Mouse (Mus musculus) heart, embryonic 10.5 days (tissue): ENCODE measurements around the gene Gp1ba. TPM values are rescaled to one million over a fixed set of nuclear protein-coding genes. Genes with fewer than 3 reads are reported as not detected.

Experiments used
- DNase-seq: peaks from one replicate; pipeline ENCODE4 v3.0.0-alpha.2; 2017; ENCODE audit warnings: low spot score
- H3K27ac ChIP-seq: fragments of 300-500 bp; sonication (generic); 2 replicates; pipeline ENCODE4 v1.5.1; 2016; ENCODE audit warnings: mild to moderate bottlenecking
- H3K27me3 ChIP-seq: fragments of 300-500 bp; sonication (generic); 2 replicates; pipeline ENCODE4 v1.6.1; 2016; ENCODE audit warnings: mild to moderate bottlenecking; ENCODE audit not compliant: poor library complexity, insufficient read depth, severe bottlenecking
- H3K36me3 ChIP-seq: fragments of 300-500 bp; sonication (generic); 2 replicates; pipeline ENCODE4 v1.6.1; 2016; ENCODE audit warnings: mild to moderate bottlenecking, moderate library complexity
- H3K4me1 ChIP-seq: fragments of 300-500 bp; sonication (generic); 2 replicates; pipeline ENCODE4 v1.6.1; 2016; ENCODE audit warnings: mild to moderate bottlenecking
- H3K4me3 ChIP-seq: fragments of 300-500 bp; sonication (generic); 2 replicates; pipeline ENCODE4 v1.5.1; 2016; ENCODE audit warnings: mild to moderate bottlenecking, moderate library complexity
- H3K9me3 ChIP-seq: fragments of 300-500 bp; sonication (generic); 2 replicates; pipeline ENCODE4 v1.6.1; 2016; ENCODE audit warnings: mild to moderate bottlenecking, moderate library complexity
- WGBS: fragments of 180-500 bp; shearing (Covaris S2); methylation state at CpG from one replicate; pipeline ENCODE4 v1.1.7; 2016; 5-methylcytosine and 5-hydroxymethylcytosine counted together
- polyA plus RNA-seq: library from polyadenylated mRNA; unstranded; fragments of >200 nt; fragmentation: Nextera tagmentation; extraction: Ambion mirVana; gene quantifications from 2 replicates; pipeline ENCODE4 v1.2.1, GENCODE M21; 2016

The Gp1ba gene
- polyA plus RNA-seq, 1 experiment from 2014 or later = 1.6 TPM

GRCm38 (mm10) chr11:70637764-70638163 is 1.2 kb upstream of the Gp1ba start:
- H3K36me3 ChIP-seq = peaks cover 3% of the 10 kb centered on the region; the same call in 1 of the 2 replicates
- H3K4me1 ChIP-seq = peaks cover 23% of the 10 kb centered on the region
- WGBS = 93% methylated on average over 1 of the region's 1 CpGs
- H3K27me3 ChIP-seq = no peaks in the 10 kb centered on the region
- no peak overlapping the region for H3K27ac ChIP-seq
- H3K9me3 ChIP-seq = no peaks in the 10 kb centered on the region
- no peak for DNase-seq
- no peak overlapping the region for H3K4me3 ChIP-seq

GRCm38 (mm10) chr11:70638293-70638692 is 629 bp upstream of the Gp1ba start:
- Histone ChIP-seq H3K4me1 (peaks cover 23% of the 10 kb centered on the region), H3K27ac (peak overlapping the region; percentile 75), H3K27me3 (no peaks in the 10 kb centered on the region), H3K9me3 (no peaks in the 10 kb centered on the region), H3K36me3 (peaks cover 8% of the 10 kb centered on the region), H3K4me3 (no peak overlapping the region)
- no peak for DNase-seq
- WGBS = 66% methylated on average over 1 of the region's 1 CpGs

- H3K4me3 ChIP-seq = no peak overlapping the region; the same call in 1 of the 2 replicates
- H3K27me3 ChIP-seq = no peaks in the 10 kb centered on the region
- 75% methylated on average over 8 of the region's 8 CpGs for WGBS
- peak overlapping the region; percentile 30; the same call in 1 of the 2 replicates for H3K27ac ChIP-seq
- no peaks in the 10 kb centered on the region for H3K9me3 ChIP-seq
- no peak for DNase-seq
- peaks cover 24% of the 10 kb centered on the region for H3K4me1 ChIP-seq
- H3K36me3 ChIP-seq = peaks cover 24% of the 10 kb centered on the region
Observed at GRCm38 (mm10) chr11:70639976-70640375, 1.1 kb downstream of the Gp1ba start.

GRCm38 (mm10) chr11:70641241-70641640 is 2.3 kb downstream of the Gp1ba start:
- Histone ChIP-seq H3K9me3 (no peaks in the 10 kb centered on the region), H3K4me3 (no peak overlapping the region), H3K27me3 (no peaks in the 10 kb centered on the region), H3K4me1 (peaks cover 37% of the 10 kb centered on the region), H3K27ac (no peak overlapping the region), H3K36me3 (peaks cover 32% of the 10 kb centered on the region)
- 78% methylated on average over 7 of the region's 7 CpGs for WGBS
- DNase-seq = no peak

- Histone ChIP-seq H3K4me3 (no peak overlapping the region), H3K27ac (no peak overlapping the region), H3K4me1 (peaks cover 43% of the 10 kb centered on the region), H3K9me3 (no peaks in the 10 kb centered on the region), H3K27me3 (no peaks in the 10 kb centered on the region), H3K36me3 (peaks cover 32% of the 10 kb centered on the region)
- 91% methylated on average over 6 of the region's 6 CpGs for WGBS
- DNase-seq = no peak
Observed at GRCm38 (mm10) chr11:70643051-70643450, 4.1 kb downstream of the Gp1ba start.

- 96% methylated on average over 8 of the region's 8 CpGs for WGBS
- no peaks in the 10 kb centered on the region for H3K27me3 ChIP-seq
- no peaks in the 10 kb centered on the region for H3K9me3 ChIP-seq
- peak; percentile 63 for DNase-seq
- peaks cover 44% of the 10 kb centered on the region for H3K36me3 ChIP-seq
- peaks cover 43% of the 10 kb centered on the region for H3K4me1 ChIP-seq
- no peak overlapping the region for H3K4me3 ChIP-seq
- no peak overlapping the region for H3K27ac ChIP-seq
Observed at GRCm38 (mm10) chr11:70644564-70645103, 5.7 kb downstream of the Gp1ba start.

GRCm38 (mm10) chr11:70645461-70646258 is 6.7 kb downstream of the Gp1ba start:
- no peaks in the 10 kb centered on the region for H3K27me3 ChIP-seq
- DNase-seq = peak; percentile 73
- H3K4me1 ChIP-seq = peaks cover 38% of the 10 kb centered on the region
- H3K36me3 ChIP-seq = peaks cover 54% of the 10 kb centered on the region
- H3K27ac ChIP-seq = peak overlapping the region; percentile 97
- peak overlapping the region; percentile 70 for H3K4me3 ChIP-seq
- WGBS = 84% methylated on average over 12 of the region's 12 CpGs
- H3K9me3 ChIP-seq = no peaks in the 10 kb centered on the region

GRCm38 (mm10) chr11:70646259-70646555 is 7.3 kb downstream of the Gp1ba start:
- H3K27me3 ChIP-seq = no peaks in the 10 kb centered on the region
- DNase-seq = no peak
- H3K4me3 ChIP-seq = peak overlapping the region; percentile 70
- H3K36me3 ChIP-seq = peaks cover 60% of the 10 kb centered on the region
- peak overlapping the region; percentile 97 for H3K27ac ChIP-seq
- H3K4me1 ChIP-seq = peaks cover 42% of the 10 kb centered on the region
- no peaks in the 10 kb centered on the region for H3K9me3 ChIP-seq
- WGBS = 27% methylated on average over 3 of the region's 3 CpGs

GRCm38 (mm10) chr11:70646691-70647650 is 8.0 kb downstream of the Gp1ba start, which contains the start of the genes Rnf167 and Slc25a11:
Gene Rnf167, plus strand, starts transcription at chr11:70647235.
Gene Slc25a11, minus strand, starts transcription at chr11:70647479.
- peaks cover 45% of the 10 kb centered on the region for H3K4me1 ChIP-seq
- peaks cover 67% of the 10 kb centered on the region for H3K36me3 ChIP-seq
- DNase-seq = peak; percentile 99
- under 1% methylated on average over 63 of the region's 63 CpGs for WGBS
- peak within 1 kb of the TSS; percentile 70 for H3K4me3 ChIP-seq
- peak within 1 kb of the TSS; percentile 97 for H3K27ac ChIP-seq
- no peaks in the 10 kb centered on the region for H3K27me3 ChIP-seq
- no peaks in the 10 kb centered on the region for H3K9me3 ChIP-seq

- peaks cover 73% of the 10 kb centered on the region for H3K36me3 ChIP-seq
- no peaks in the 10 kb centered on the region for H3K9me3 ChIP-seq
- WGBS = 3% methylated on average over 28 of the region's 28 CpGs
Observed at GRCm38 (mm10) chr11:70647716-70648420, 8.9 kb downstream of the Gp1ba start.

GRCm38 (mm10) chr11:70648512-70648911 is 9.6 kb downstream of the Gp1ba start:
- Histone ChIP-seq H3K27me3 (no peaks in the 10 kb centered on the region), H3K36me3 (peaks cover 68% of the 10 kb centered on the region), H3K27ac (peak overlapping the region; percentile 97; the same call in 1 of the 2 replicates), H3K9me3 (no peaks in the 10 kb centered on the region), H3K4me1 (peaks cover 56% of the 10 kb centered on the region), H3K4me3 (peak overlapping the region; percentile 70)
- no peak for DNase-seq
- 72% methylated on average over 4 of the region's 4 CpGs for WGBS

More at GRCm38 (mm10) chr11:70647716-70648420, 8.9 kb downstream of the Gp1ba start:
- no peaks in the 10 kb centered on the region for H3K27me3 ChIP-seq
- peak overlapping the region; percentile 70 for H3K4me3 ChIP-seq
- peaks cover 53% of the 10 kb centered on the region for H3K4me1 ChIP-seq
- DNase-seq = peak; percentile 79
- peak overlapping the region; percentile 97 for H3K27ac ChIP-seq

GRCm38 (mm10) chr11:70649185-70649734 is 10.3 kb downstream of the Gp1ba start:
- peaks cover 62% of the 10 kb centered on the region for H3K36me3 ChIP-seq
- H3K4me1 ChIP-seq = peaks cover 56% of the 10 kb centered on the region
- no peak for DNase-seq
- peak overlapping the region; percentile 70 for H3K4me3 ChIP-seq
- no peaks in the 10 kb centered on the region for H3K9me3 ChIP-seq
- no peak overlapping the region; the same call in 1 of the 2 replicates for H3K27ac ChIP-seq
- no peaks in the 10 kb centered on the region for H3K27me3 ChIP-seq
- WGBS = 84% methylated on average over 8 of the region's 8 CpGs
